Mouse (Mus musculus): ENCODE results near the gene Olfr275.
"Not testable (repeated sequence)": the region's sequence is repeated elsewhere in the genome, so short reads cannot be mapped to it uniquely, and the experiment has no call there.

Olfr275 gene

DNA sequence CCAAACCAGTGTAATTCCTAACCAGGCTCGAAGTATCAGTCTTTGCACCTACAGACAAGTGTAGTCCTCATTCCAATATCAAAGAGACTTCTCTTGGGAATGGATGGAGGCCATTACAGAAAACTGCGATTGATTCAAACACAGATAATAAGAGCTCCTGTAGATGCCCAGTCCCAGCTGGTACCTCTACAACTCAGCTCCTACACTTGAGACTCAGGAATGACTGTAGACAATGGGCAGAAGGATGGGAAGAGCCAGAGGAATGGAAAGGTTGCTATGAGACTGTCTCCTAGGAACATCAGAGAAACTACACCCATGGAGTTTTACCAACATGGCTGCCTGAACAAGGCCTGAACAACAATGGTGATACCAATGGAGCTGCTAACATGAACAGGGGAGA is at the start of gene Olfr275:
TSS of gene Olfr275 (plus strand) at position 301 of the 400 bp plus-strand sequence.
- no peak for DNase-seq

DNA sequence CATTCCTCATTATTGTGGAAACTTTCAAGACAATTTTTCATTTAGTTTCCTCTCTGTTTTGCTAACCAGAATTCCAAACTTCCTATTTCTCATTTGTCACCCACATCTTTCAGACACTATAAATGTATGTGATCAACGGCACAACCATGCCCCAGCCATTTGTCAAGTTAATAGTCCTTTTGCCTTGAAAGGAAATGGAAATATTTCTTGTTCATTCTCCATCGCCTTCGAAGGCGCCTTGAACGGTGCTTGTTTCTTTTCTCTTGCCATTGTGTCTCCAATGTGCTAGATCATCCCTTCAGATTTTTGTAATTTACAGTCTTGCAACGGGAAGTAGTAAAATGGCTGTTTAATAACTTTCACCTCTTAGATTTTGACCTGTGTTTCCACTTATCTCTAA is 48.8 kb upstream of the Olfr275 start:
- DNase-seq: no peak

DNA sequence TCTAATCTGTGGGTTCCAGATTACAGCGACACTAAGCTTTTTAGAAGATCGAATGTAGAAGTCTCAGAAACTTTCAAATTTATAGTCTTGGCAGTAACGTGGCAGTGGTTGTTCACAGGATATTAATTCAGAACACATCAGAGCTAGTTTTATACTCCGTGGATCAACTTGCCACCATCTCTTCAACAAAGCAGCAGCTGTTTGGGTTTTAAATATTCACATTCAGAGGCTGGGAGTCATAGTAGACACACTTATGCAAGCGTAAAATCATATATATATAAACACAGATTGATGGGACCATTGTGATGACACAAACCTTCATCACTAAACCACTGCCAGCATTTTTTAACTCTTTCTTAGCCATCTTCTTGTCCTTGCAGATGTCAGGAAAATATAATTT is 42.2 kb upstream of the Olfr275 start:
- DNase-seq: no peak

DNA sequence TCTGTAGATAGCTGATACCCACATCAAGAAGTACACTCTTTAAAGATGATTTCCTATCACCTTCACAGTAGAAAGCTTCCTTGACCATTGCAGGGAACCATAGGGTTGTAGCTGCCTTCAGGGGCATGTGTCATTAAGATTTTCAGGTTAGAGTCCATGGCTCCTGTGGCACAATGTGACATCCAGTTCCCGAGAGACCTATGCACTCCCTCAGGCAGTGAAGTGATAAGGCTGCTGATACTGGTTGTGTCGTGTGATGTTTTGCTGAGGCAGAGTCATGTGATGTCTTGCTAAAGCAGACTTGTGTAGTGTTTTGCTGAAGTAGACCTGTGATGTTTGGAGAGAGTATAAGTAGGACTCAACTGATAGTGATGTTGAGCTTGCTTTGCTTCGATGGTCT is 14.4 kb upstream of the Olfr275 start:
- DNase-seq: no peak

DNA sequence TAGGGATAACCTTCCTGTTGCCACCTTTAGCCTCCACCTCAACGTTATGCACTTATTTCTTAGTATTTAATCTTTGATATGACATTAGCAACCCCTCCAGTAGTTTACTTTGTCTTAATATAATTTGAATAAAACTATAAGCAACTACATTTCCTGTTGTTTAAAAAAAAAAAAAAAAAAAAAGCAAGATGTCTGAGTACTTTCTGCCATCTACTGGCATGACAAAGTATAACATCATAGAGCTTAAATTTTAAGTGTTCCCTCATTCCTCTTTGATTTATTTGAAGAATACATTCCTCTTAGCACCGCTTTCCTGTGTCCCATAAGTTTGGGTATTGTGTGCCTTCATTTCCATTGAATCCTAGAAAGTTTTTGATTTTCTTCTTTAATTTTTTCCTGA is 2.5 kb upstream of the Olfr275 start:
- no peak for DNase-seq

DNA sequence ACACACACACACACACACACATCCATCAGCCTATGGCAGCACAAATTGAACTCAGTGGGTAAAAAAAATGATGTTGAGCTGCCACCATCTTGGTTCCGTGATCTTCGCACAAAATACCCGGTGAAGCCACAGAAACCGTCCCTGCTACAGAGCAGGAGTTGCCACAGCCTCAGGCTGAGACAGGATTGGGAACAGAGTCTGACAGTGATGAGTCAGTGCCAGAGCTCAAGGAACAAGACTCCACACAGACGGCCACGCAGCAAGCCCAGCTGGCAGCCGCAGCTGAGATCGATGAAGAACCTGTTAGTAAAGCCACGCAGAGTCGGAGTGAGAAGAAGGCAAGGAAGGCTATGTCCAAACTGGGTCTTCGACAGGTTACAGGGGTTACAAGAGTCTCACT is 7.0 kb downstream of the Olfr275 start:
- DNase-seq: no peak

DNA sequence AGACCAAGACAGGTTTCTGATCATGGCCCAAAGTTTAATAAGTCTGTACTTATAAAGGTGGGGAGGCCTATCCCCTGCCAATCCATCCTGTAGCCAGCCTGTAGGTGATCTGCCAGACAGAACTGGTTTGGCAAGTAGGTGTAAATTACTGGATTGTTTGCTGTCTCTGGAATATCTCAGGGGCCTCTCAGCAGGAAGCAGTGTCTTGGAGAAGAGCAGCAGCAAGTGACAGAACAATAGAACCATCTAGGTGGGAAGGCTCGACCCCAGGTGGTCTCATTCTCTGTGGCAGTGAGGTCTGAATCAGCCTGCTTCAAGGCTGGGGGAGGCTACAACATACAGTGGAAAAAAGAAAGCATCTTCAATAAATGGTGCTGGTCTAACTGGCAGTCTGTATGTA is 31.0 kb downstream of the Olfr275 start:
- DNase-seq: not testable (repeated sequence)

DNA sequence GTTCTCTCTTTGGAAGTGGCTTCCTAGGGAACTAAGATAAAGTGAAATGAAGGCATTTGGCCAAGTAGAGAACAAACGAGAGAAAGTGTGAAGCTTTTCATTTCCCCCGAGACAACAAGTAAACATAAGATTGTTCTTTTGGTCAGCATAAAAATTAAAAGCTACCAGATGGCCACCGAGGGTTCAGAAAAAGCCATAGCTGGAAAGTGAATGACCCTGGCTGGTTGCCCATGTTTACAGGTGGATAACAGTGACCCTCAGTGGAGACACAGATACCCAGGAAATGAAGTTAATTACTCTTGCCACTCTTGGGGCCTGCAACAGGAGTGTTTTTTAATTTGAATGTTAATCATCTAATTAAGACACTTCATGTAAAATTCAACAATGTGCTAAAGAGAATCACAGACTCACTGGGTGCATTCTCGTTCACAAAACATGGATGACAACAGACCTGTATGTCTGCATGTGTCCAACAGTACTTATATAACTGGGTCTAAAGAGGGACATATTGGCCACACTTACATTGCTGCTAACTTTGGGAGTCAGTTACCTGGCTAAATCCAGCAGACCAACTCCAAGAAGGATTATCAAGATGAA is 34.7 kb downstream of the Olfr275 start:
- peak; percentile 8 for DNase-seq

DNA sequence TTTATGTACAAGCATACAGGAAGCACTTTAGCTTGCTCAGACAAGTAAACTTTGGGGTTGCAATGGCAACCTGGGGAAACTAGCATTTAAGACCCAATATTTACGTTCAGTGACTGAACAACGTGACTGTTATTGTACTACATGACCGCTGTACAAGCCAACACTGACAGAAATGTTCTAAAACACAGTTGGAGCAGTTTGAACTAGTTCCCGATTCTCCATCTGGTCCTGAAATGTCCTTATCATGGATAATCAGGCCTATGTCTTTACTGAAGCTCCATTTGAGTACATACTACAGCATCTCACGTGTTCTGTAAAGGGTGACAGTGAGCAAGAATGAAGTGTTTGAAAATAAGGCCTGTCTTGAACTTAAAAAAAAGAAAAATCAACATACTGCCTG is 35.3 kb downstream of the Olfr275 start:
- DNase-seq: no peak

DNA sequence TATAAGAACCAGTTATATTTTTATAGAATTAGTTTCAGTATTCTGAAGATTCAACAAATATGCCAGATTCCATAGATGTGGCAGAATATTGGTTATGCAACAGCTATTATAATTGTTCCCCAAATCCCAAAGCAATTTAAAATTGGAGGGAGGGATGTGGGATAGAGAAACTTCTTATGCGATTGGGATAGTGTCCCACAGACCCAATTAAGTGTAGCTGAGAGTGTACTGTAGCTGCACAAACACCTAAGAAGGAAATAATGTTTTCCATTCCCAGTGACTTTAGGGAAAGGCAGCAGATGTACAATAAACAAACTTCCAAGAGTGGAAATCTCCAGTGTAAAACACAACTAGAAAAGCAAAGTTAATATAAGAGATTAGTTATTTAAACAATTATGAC is 44.7 kb downstream of the Olfr275 start, which contains the start of gene Olfr273:
TSS of gene Olfr273 (minus strand) at position 101 of the 400 bp plus-strand sequence.
- no peak for DNase-seq

DNA sequence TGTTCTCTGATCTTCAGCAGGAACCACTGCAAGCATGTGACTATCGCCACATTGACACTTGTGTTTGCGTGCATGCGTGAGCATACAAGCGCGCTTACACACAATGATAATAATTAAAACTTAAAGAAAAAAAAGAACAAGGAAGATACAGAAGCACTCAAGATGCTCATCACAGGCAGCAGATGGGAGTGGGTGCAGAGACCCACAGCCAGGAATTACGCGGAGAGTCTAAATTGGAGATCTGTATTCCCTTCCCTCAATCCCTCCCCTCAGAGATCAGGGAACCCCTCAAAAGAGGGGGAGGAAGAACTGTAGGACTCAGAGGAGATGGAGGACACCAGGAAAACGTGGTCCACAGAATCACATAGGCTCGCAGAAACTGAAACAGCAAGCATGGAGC is 49.8 kb downstream of the Olfr275 start:
- no peak for DNase-seq
